Mouse (Mus musculus) urinary bladder, postnatal 10 days (tissue): ENCODE measurements around the gene Nup54.

Experiments
- DNase-seq: peaks from one replicate; pipeline ENCODE4 v3.0.0; 2022; ENCODE audit warnings: low spot score

Nup54 gene

GRCm38 (mm10) chr5:92376795-92377405 is 58.1 kb downstream of the Nup54 start:
- DNase-seq: no peak

DNA sequence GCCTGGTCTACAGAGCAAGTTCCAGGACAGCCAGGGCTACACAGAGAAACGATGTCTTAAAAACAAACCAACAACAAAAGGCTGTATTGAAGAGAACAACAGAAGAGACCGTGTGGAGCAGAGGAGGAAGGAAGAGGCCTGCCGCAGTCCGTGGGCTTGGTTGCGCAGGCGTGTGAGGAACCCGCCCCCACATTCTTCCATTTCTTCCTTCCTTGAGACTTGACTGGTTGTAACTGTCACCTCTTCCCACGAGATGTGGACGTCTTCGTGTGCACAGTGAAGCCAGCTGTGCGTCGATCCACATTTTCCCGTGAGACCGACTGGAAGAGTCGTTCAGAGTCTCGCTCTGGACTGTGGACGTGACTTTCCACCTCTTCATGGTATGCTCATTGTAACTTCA is 59.7 kb downstream of the Nup54 start:
- no peak for DNase-seq

DNA sequence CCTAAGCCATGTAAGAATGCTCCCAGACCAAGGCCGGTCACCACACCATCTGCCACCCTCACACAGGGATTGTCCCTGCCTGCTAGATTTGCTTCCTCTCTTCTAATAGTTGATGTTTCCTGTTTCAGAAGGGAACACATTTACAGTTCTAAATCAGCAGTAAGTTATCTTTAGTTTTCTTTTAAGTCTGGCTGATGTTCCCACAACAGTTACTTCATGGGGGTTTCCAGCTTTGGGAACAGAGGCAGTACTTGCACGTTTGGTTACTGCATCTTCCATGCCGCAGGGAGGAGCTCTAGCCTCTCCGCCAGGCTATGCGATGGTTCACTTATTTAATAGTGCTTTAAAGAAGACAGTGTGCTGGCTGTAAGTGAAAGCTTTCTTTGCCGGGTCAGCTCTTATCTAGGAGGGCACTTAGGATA is 60.3 kb downstream of the Nup54 start:
- DNase-seq: no peak

GRCm38 (mm10) chr5:92372605-92373004 is 62.4 kb downstream of the Nup54 start:
- no peak for DNase-seq

DNA sequence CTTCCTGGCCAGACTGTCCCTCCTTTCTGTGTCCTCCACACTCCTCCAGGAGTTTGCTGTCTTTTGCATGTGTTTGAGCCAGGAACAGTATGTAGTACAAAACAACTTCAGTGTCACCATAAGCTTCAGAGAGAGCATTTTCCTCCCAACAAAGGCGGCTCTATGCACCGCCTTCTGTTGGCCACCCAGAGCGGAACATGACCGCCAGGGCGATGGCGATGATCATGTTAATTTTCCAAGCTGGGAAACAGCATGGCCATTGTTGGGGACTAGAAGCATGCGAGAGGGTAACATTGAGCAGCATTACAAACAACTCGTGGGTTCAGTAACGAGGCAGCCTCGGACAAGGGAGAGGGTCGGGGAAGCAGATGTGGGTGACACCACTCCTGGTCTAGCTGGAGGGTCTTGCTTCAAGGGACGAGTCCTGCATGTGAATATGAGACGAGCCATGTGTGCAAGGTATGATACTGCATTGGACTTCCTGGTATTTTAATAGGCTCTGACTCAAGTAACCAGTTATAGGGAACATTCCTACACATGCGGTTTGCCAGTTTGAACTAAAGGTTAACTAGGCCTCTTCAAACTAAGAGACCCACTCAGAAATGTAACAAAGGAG is 63.5 kb downstream of the Nup54 start:
- DNase-seq: no peak

- no peak for DNase-seq
Observed at GRCm38 (mm10) chr5:92370891-92371290, 64.1 kb downstream of the Nup54 start.

DNA sequence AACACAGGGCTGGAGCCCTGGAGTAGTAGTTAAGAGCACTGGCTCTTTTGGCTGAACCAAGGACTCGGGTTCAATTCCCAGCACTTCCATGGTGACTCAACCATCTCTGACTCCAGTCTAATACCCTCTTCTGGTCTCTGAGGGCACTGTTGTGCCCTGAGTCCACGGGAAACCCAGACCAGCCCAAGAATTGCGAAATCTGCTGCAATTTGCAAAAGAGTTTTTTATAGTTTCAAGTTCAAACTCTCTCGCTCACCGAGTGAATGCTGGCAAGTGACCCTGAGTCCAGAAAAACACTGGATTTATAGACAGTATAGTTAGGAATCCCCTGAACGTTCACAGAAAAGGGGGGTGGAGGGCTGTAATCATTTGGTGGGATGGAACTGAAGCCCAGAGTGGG is 64.6 kb downstream of the Nup54 start:
- DNase-seq: no peak

GRCm38 (mm10) chr5:92369151-92369994 is 65.6 kb downstream of the Nup54 start:
- DNase-seq: no peak

- DNase-seq: no peak
Observed at GRCm38 (mm10) chr5:92368392-92368791, 66.6 kb downstream of the Nup54 start.

GRCm38 (mm10) chr5:92366565-92366964 is 68.5 kb downstream of the Nup54 start:
- DNase-seq: no peak
